Mouse (Mus musculus) stomach, postnatal 0 days (tissue): Measurements from ENCODE around the gene Tmem256. TPM values are rescaled to one million over a fixed set of nuclear protein-coding genes. Genes with fewer than 3 reads are reported as not detected.

Experiments used
- ATAC-seq: fragments of 200-750 bp; cut with Nextera tagmentation; 2 replicates; pipeline ENCODE4 v1.8.0; 2017; ENCODE audit not compliant: low FRiP score, low TSS enrichment
- DNase-seq: peaks from one replicate; pipeline ENCODE4 v3.0.0-alpha.2; 2016; ENCODE audit warnings: low spot score
- H3K27ac ChIP-seq: fragments of 300-500 bp; sonication (generic); replicated peaks from 2 replicates; pipeline ENCODE4 v1.5.1; 2014; ENCODE audit warnings: mild to moderate bottlenecking, control low read depth
- H3K27me3 ChIP-seq: fragments of 300-500 bp; sonication (generic); 2 replicates; pipeline ENCODE4 v1.6.1; 2014; ENCODE audit warnings: low read length; ENCODE audit not compliant: control insufficient read depth, insufficient read depth
- H3K36me3 ChIP-seq: fragments of 300-500 bp; sonication (generic); 2 replicates; pipeline ENCODE4 v1.6.1; 2014; ENCODE audit warnings: low read length, mixed read lengths; ENCODE audit not compliant: control insufficient read depth, insufficient read depth
- H3K4me1 ChIP-seq: fragments of 300-500 bp; sonication (generic); replicated peaks from 2 replicates; pipeline ENCODE4 v1.6.1; 2014; ENCODE audit warnings: antibody characterized with exemption; ENCODE audit not compliant: control insufficient read depth, insufficient read depth
- H3K4me2 ChIP-seq: fragments of 300-500 bp; sonication (generic); replicated peaks from 2 replicates; pipeline ENCODE4 v1.6.1; 2014; ENCODE audit warnings: low read depth, mild to moderate bottlenecking, control low read depth, moderate library complexity
- H3K4me3 ChIP-seq: fragments of 300-500 bp; sonication (generic); 2 replicates; pipeline ENCODE4 v1.5.1; 2014; ENCODE audit warnings: low read depth, low read length, control low read depth
- H3K9ac ChIP-seq: fragments of 300-500 bp; sonication (generic); 2 replicates; pipeline ENCODE4 v1.6.1; 2014; ENCODE audit warnings: mild to moderate bottlenecking, low read length, control low read depth, mixed read lengths
- H3K9me3 ChIP-seq: fragments of 300-500 bp; sonication (generic); 2 replicates; pipeline ENCODE4 v1.6.1; 2016; ENCODE audit warnings: low read length; ENCODE audit not compliant: control insufficient read depth
- CTCF ChIP-seq: IDR thresholded peaks from 2 replicates; pipeline ENCODE4 v1.5.1; 2016; ENCODE audit warnings: antibody characterized with exemption, low read depth, mild to moderate bottlenecking, moderate library complexity
- EP300 ChIP-seq: optimal IDR thresholded peaks from 2 replicates; pipeline ENCODE3; 2016; ENCODE audit warnings: antibody characterized with exemption
- WGBS: fragments of 180-500 bp; shearing (Covaris S2); extraction: QIAGEN DNeasy Blood & Tissue Kit; methylation state at CpG from one replicate; pipeline ENCODE4 v1.1.7; 2014; 5-methylcytosine and 5-hydroxymethylcytosine counted together
- polyA plus RNA-seq: library from polyadenylated mRNA; unstranded; fragments of >200 nt; fragmentation: Nextera tagmentation; extraction: Ambion mirVana; gene quantifications from 2 replicates; pipeline ENCODE4 v1.2.1, GENCODE M21; 2015

The Tmem256 gene
- polyA plus RNA-seq, 1 experiment from 2014 or later: 366 TPM

- Histone ChIP-seq H3K4me1 (no peaks in the 10 kb centered on the region), H3K9ac (no peak overlapping the region), H3K36me3 (no peaks in the 10 kb centered on the region), H3K9me3 (no peaks in the 10 kb centered on the region), H3K4me3 (no peak overlapping the region), H3K27me3 (no peaks in the 10 kb centered on the region), H3K27ac (no peak overlapping the region), H3K4me2 (no peak overlapping the region)
- no peak for TF ChIP-seq CTCF
- TF ChIP-seq EP300: no peak
- ATAC-seq: no peak
- no peak for DNase-seq
- WGBS: 38% methylated on average over 8 of the region's 8 CpGs
Measured at GRCm38 (mm10) chr11:69864138-69864860, 26.0 kb downstream of the Tmem256 start.

- no peak for ATAC-seq
- Histone ChIP-seq H3K9me3 (no peaks in the 10 kb centered on the region), H3K27ac (no peak overlapping the region), H3K4me3 (no peak overlapping the region), H3K27me3 (no peaks in the 10 kb centered on the region), H3K36me3 (no peaks in the 10 kb centered on the region), H3K9ac (no peak overlapping the region), H3K4me2 (no peak overlapping the region), H3K4me1 (no peaks in the 10 kb centered on the region)
- WGBS: 80% methylated on average over 9 of the region's 9 CpGs
- TF ChIP-seq EP300: no peak
- TF ChIP-seq CTCF: no peak
- no peak for DNase-seq
Measured at GRCm38 (mm10) chr11:69865561-69865960, 27.2 kb downstream of the Tmem256 start.

- no peak for TF ChIP-seq CTCF
- no peak for TF ChIP-seq EP300
- Histone ChIP-seq H3K4me3 (no peak overlapping the region), H3K27ac (no peak overlapping the region), H3K4me2 (no peak overlapping the region), H3K36me3 (no peaks in the 10 kb centered on the region), H3K9ac (no peak overlapping the region), H3K4me1 (no peaks in the 10 kb centered on the region), H3K27me3 (no peaks in the 10 kb centered on the region), H3K9me3 (no peaks in the 10 kb centered on the region)
- ATAC-seq (no peak), DNase-seq (no peak)
- WGBS: 56% methylated on average over 9 of the region's 9 CpGs
Measured at GRCm38 (mm10) chr11:69867335-69867734, 29.0 kb downstream of the Tmem256 start.

- 85% methylated on average over 2 of the region's 2 CpGs for WGBS
- TF ChIP-seq CTCF (no peak), EP300 (no peak)
Measured at GRCm38 (mm10) chr11:69870289-69871069, 32.2 kb downstream of the Tmem256 start.

DNA sequence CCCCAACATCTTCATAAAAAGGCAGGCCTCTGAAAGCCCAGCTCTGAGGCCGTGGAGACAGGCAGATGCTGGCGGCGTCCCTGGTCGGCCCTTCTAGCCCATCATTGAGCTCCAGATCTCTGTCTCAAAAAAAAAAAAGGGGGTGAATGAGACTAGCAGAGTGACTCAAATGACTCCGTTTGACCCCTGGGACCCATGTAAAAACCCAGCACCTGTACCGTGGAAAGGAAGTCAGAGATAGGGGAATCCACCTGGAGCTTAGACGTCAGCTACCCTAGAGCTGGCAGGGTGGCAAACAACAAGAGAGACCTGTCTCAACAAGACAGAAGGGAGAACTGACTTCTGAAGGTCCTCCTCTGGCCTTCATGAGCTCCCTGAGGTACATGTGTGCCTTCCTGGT, 33.5 kb downstream of the Tmem256 start:
- TF ChIP-seq CTCF: no peak
- no peak for TF ChIP-seq EP300
- WGBS: 82% methylated on average over 7 of the region's 7 CpGs
- H3K27me3 ChIP-seq: no peaks in the 10 kb centered on the region
- no peak overlapping the region for H3K4me2 ChIP-seq
- DNase-seq (no peak), ATAC-seq (no peak)
- H3K4me1 ChIP-seq: no peaks in the 10 kb centered on the region
- H3K9me3 ChIP-seq: no peaks in the 10 kb centered on the region
- no peak overlapping the region for H3K27ac ChIP-seq
- H3K4me3 ChIP-seq: no peak overlapping the region
- H3K9ac ChIP-seq: no peak overlapping the region
- no peaks in the 10 kb centered on the region for H3K36me3 ChIP-seq

More at GRCm38 (mm10) chr11:69870289-69871069, 32.2 kb downstream of the Tmem256 start:
- Histone ChIP-seq H3K4me2 (no peak overlapping the region), H3K27ac (no peak overlapping the region), H3K36me3 (no peaks in the 10 kb centered on the region), H3K9me3 (no peaks in the 10 kb centered on the region), H3K9ac (no peak overlapping the region), H3K27me3 (no peaks in the 10 kb centered on the region), H3K4me1 (no peaks in the 10 kb centered on the region), H3K4me3 (no peak overlapping the region)
- ATAC-seq (no peak), DNase-seq (no peak)

DNA sequence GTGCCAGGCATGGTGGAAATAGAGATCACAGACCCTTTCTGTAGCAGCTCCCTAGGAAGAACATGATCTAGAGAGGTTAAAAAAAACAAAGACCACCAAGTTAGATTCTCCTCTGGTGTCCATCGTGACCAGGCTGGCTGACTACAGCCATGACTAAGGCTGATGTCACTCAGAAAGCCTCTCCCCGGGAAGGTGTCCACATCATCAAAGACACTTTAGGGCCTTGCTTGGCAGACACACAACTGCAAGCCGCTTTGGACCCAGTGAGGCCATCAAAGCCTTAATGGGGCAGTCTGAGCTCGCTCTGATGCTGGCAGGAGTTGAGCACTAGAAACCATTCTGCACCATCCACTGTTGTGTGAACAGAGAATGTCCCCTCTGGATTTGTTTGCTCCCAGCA, 34.1 kb downstream of the Tmem256 start:
- no peak for ATAC-seq
- H3K9me3 ChIP-seq: no peaks in the 10 kb centered on the region
- TF ChIP-seq EP300: no peak
- TF ChIP-seq CTCF: no peak
- H3K4me3 ChIP-seq: no peak overlapping the region
- H3K4me1 ChIP-seq: peaks cover under 1% of the 10 kb centered on the region; the same call in 1 of the 2 replicates
- 70% methylated on average over 4 of the region's 4 CpGs for WGBS
- no peaks in the 10 kb centered on the region for H3K36me3 ChIP-seq
- H3K27ac ChIP-seq: no peak overlapping the region
- no peak for DNase-seq
- H3K9ac ChIP-seq: no peak overlapping the region
- H3K27me3 ChIP-seq: no peaks in the 10 kb centered on the region
- H3K4me2 ChIP-seq: no peak overlapping the region
